Mouse (Mus musculus): ENCODE data around the gene Tmem44. TPM values are rescaled to one million over a fixed set of nuclear protein-coding genes. Genes with fewer than 3 reads are reported as not detected.
A peak's percentile ranks its signal among the peaks of the same experiment; 100 is the strongest.

Gene Tmem44
- polyA plus RNA-seq, 1 experiment from 2014 or later = 76.4 TPM

- H3K9ac ChIP-seq = no peak overlapping the region
- H3K4me2 ChIP-seq (replicated peaks) = no peak overlapping the region
- WGBS = 91% methylated on average over 4 of the region's 4 CpGs
- ATAC-seq (ENCODE audit: low FRiP score) (no peak), DNase-seq (ENCODE audit: low spot score) (no peak)
- H3K27ac ChIP-seq = no peak overlapping the region
- H3K36me3 ChIP-seq (replicated peaks; ENCODE audit: control insufficient read depth, insufficient read depth) = peaks cover 83% of the 10 kb centered on the region
- 0 out of 2 replicates have a peak, but pooled peaks cover 3% of the 10 kb centered on the region for H3K9me3 ChIP-seq (ENCODE audit: control insufficient read depth, low read length)
- no peaks in the 10 kb centered on the region for H3K4me1 ChIP-seq (replicated peaks; ENCODE audit: control insufficient read depth, insufficient read depth, low read length)
- H3K4me3 ChIP-seq (replicated peaks; ENCODE audit: low read length) = no peak overlapping the region
- no peaks in the 10 kb centered on the region for H3K27me3 ChIP-seq (ENCODE audit: control insufficient read depth, insufficient read depth, low read length)
These were observed 10.0 kb upstream of the Tmem44 start for GRCm38 (mm10) chr16:30560601-30561000.

DNA sequence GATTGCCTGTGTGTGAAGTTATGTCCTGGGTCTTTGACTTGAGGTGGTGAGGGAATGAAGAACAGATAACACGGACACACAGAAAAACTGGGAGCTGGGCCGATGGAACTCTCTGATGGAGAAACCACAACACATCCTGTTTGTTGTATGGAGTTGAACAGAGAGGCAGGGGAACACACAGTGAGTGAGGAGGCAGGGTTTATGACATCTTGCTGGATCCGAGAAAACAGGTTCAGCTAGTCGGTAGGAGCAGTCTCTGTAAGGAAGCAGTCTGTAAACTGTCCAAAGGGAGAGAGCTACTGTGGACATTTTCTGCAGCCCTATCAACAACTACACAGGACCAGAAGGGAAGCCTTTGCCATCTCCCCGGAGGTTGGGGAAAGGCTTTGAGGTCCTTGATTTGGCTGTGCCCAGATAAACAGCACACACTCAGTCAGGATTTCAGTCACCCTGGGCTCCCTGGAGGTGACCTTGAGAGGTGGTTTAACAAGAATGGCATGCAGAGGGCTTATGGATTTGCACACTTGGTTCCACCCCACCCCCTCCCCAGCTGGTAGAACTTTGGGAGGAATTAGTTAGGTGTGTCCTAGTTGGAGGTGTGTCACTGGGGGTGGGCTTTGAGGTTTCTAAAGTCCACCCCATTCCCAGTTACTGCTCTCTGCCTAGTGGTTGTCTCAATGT is 8.8 kb upstream of the Tmem44 start:
- 92% methylated on average over 5 of the region's 5 CpGs for WGBS
- H3K4me1 ChIP-seq (replicated peaks; ENCODE audit: control insufficient read depth, insufficient read depth, low read length) = no peaks in the 10 kb centered on the region
- DNase-seq (ENCODE audit: low spot score) (no peak), ATAC-seq (ENCODE audit: low FRiP score) (no peak)
- H3K36me3 ChIP-seq (replicated peaks; ENCODE audit: control insufficient read depth, insufficient read depth) = peaks cover 71% of the 10 kb centered on the region
- peaks cover 11% of the 10 kb centered on the region; the same call in 1 of the 2 replicates for H3K9me3 ChIP-seq (ENCODE audit: control insufficient read depth, low read length)
- no peak overlapping the region for H3K27ac ChIP-seq
- H3K4me2 ChIP-seq (replicated peaks) = no peak overlapping the region
- H3K4me3 ChIP-seq (replicated peaks; ENCODE audit: low read length) = no peak overlapping the region
- no peaks in the 10 kb centered on the region for H3K27me3 ChIP-seq (ENCODE audit: control insufficient read depth, insufficient read depth, low read length)
- H3K9ac ChIP-seq = no peak overlapping the region

DNA sequence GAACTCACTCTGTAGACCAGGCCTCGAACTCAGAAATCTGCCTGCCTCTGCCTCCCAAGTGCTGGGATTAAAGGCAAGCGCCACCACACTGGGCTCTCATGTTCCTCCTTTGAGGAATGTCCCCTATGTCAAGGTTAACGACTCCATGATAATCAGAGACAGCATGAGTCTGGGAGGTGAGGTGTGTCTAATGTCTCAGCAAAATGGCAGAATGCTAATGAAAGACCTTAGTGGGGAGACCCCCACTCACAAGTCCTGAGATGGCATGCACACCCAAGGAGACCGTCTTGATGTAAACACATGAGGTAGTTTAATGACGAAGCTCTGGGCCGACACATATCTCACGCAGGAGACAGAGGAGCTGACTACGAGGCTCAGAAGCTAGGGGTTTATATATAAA is 3.5 kb upstream of the Tmem44 start:
- no peak overlapping the region for H3K27ac ChIP-seq
- H3K9me3 ChIP-seq (ENCODE audit: control insufficient read depth, low read length) = peaks cover 11% of the 10 kb centered on the region; the same call in 1 of the 2 replicates
- no peak overlapping the region for H3K4me2 ChIP-seq (replicated peaks)
- peaks cover 7% of the 10 kb centered on the region for H3K4me1 ChIP-seq (replicated peaks; ENCODE audit: control insufficient read depth, insufficient read depth, low read length)
- H3K27me3 ChIP-seq (ENCODE audit: control insufficient read depth, insufficient read depth, low read length) = no peaks in the 10 kb centered on the region
- H3K4me3 ChIP-seq (replicated peaks; ENCODE audit: low read length) = no peak overlapping the region
- peaks cover 19% of the 10 kb centered on the region for H3K36me3 ChIP-seq (replicated peaks; ENCODE audit: control insufficient read depth, insufficient read depth)
- no peak overlapping the region for H3K9ac ChIP-seq
- DNase-seq (ENCODE audit: low spot score) = no peak
- no peak for ATAC-seq (ENCODE audit: low FRiP score)
- WGBS = 96% methylated on average over 8 of the region's 8 CpGs

GRCm38 (mm10) chr16:30552621-30553338 is 2.1 kb upstream of the Tmem44 start:
- 27% methylated on average over 11 of the region's 11 CpGs for WGBS
- peak overlapping the region; percentile 77 for H3K27ac ChIP-seq
- H3K4me1 ChIP-seq (replicated peaks; ENCODE audit: control insufficient read depth, insufficient read depth, low read length) = peaks cover 18% of the 10 kb centered on the region
- no peak overlapping the region for H3K4me3 ChIP-seq (replicated peaks; ENCODE audit: low read length)
- DNase-seq (ENCODE audit: low spot score) = peak; percentile 74
- peak overlapping the region; percentile 17 for H3K4me2 ChIP-seq (replicated peaks)
- no peak overlapping the region for H3K9ac ChIP-seq
- H3K27me3 ChIP-seq (ENCODE audit: control insufficient read depth, insufficient read depth, low read length) = no peaks in the 10 kb centered on the region
- peaks cover 11% of the 10 kb centered on the region; the same call in 1 of the 2 replicates for H3K9me3 ChIP-seq (ENCODE audit: control insufficient read depth, low read length)
- peaks cover 8% of the 10 kb centered on the region for H3K36me3 ChIP-seq (replicated peaks; ENCODE audit: control insufficient read depth, insufficient read depth)
- peak; percentile 44; the same call in 1 of the 2 replicates for ATAC-seq (ENCODE audit: low FRiP score)

GRCm38 (mm10) chr16:30549966-30550747 is 485 bp downstream of the Tmem44 start:
- under 1% methylated on average over 62 of the region's 63 CpGs for WGBS
- DNase-seq (ENCODE audit: low spot score) = peak; percentile 82
- Histone ChIP-seq H3K4me2 (replicated peaks) (peak overlapping the region; percentile 67), H3K4me3 (replicated peaks; ENCODE audit: low read length) (peak overlapping the region; percentile 80), H3K9ac (peak overlapping the region; percentile 95), H3K36me3 (replicated peaks; ENCODE audit: control insufficient read depth, insufficient read depth) (peaks cover 21% of the 10 kb centered on the region), H3K27me3 (ENCODE audit: control insufficient read depth, insufficient read depth, low read length) (no peaks in the 10 kb centered on the region), H3K4me1 (replicated peaks; ENCODE audit: control insufficient read depth, insufficient read depth, low read length) (peaks cover 19% of the 10 kb centered on the region), H3K9me3 (ENCODE audit: control insufficient read depth, low read length) (peaks cover 4% of the 10 kb centered on the region; the same call in 1 of the 2 replicates), H3K27ac (peak overlapping the region; percentile 88)
- ATAC-seq (ENCODE audit: low FRiP score) = peak; percentile 89

DNA sequence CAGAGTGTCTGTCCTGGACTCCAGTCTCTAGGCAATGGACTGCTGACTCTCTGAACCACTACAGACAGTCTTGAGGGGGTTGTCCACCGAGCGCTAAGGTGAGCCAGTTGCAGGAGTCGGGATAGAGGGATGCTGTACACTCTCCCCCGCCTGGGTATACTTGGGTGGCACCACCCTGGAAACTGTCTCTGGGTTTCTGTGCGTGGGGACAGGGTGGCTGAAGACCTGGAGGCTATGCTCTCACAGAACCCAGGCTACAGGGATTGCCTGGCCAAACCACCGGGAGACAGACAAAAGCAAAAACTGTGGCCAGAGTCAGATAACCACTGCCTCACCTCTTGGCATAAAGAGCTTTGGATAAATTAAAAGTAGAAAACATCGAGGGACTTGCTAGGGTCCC is 1.1 kb downstream of the Tmem44 start:
- peak overlapping the region; percentile 67 for H3K4me2 ChIP-seq (replicated peaks)
- H3K9ac ChIP-seq = peak overlapping the region; percentile 95
- no peaks in the 10 kb centered on the region for H3K9me3 ChIP-seq (ENCODE audit: control insufficient read depth, low read length)
- H3K27me3 ChIP-seq (ENCODE audit: control insufficient read depth, insufficient read depth, low read length) = no peaks in the 10 kb centered on the region
- no peak for ATAC-seq (ENCODE audit: low FRiP score)
- H3K27ac ChIP-seq = peak overlapping the region; percentile 88; the same call in 1 of the 2 replicates
- 82% methylated on average over 7 of the region's 7 CpGs for WGBS
- peak overlapping the region; percentile 80 for H3K4me3 ChIP-seq (replicated peaks; ENCODE audit: low read length)
- H3K4me1 ChIP-seq (replicated peaks; ENCODE audit: control insufficient read depth, insufficient read depth, low read length) = peaks cover 19% of the 10 kb centered on the region
- no peak for DNase-seq (ENCODE audit: low spot score)
- peaks cover 27% of the 10 kb centered on the region for H3K36me3 ChIP-seq (replicated peaks; ENCODE audit: control insufficient read depth, insufficient read depth)

GRCm38 (mm10) chr16:30548291-30548690 is 2.4 kb downstream of the Tmem44 start:
- Histone ChIP-seq H3K4me1 (replicated peaks; ENCODE audit: control insufficient read depth, insufficient read depth, low read length) (peaks cover 19% of the 10 kb centered on the region), H3K9me3 (ENCODE audit: control insufficient read depth, low read length) (no peaks in the 10 kb centered on the region), H3K4me3 (replicated peaks; ENCODE audit: low read length) (no peak overlapping the region), H3K27me3 (ENCODE audit: control insufficient read depth, insufficient read depth, low read length) (no peaks in the 10 kb centered on the region), H3K36me3 (replicated peaks; ENCODE audit: control insufficient read depth, insufficient read depth) (peaks cover 38% of the 10 kb centered on the region), H3K27ac (no peak overlapping the region), H3K4me2 (replicated peaks) (peak overlapping the region; percentile 67), H3K9ac (no peak overlapping the region)
- DNase-seq (ENCODE audit: low spot score) = no peak
- ATAC-seq (ENCODE audit: low FRiP score) = no peak
- 85% methylated on average over 5 of the region's 5 CpGs for WGBS

DNA sequence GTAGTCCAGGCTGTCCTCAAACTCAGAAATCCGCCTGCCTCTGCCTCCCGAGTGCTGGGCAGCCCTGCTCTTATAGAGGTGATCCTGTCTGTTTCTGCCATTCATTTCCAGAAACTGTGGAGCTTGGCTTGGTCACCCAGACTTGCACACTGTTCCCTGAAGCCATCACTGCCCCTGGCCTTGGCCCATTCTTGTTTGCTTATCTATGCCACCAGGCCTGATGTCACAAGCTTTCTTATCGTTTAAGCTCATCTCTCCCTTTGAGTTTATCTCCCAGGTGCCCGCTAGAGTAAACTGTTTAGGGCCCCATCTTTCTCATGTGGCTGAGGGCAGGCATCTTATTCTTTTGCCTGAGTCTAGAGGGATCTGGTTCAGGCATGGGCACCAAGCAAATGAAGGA is 5.9 kb downstream of the Tmem44 start:
- H3K9ac ChIP-seq = no peak overlapping the region
- H3K4me1 ChIP-seq (replicated peaks; ENCODE audit: control insufficient read depth, insufficient read depth, low read length) = peaks cover 18% of the 10 kb centered on the region
- WGBS = 91% methylated on average over 4 of the region's 4 CpGs
- no peak overlapping the region for H3K4me2 ChIP-seq (replicated peaks)
- H3K36me3 ChIP-seq (replicated peaks; ENCODE audit: control insufficient read depth, insufficient read depth) = peaks cover 59% of the 10 kb centered on the region
- H3K9me3 ChIP-seq (ENCODE audit: control insufficient read depth, low read length) = no peaks in the 10 kb centered on the region
- H3K4me3 ChIP-seq (replicated peaks; ENCODE audit: low read length) = no peak overlapping the region
- DNase-seq (ENCODE audit: low spot score) = no peak
- no peak overlapping the region for H3K27ac ChIP-seq
- no peak for ATAC-seq (ENCODE audit: low FRiP score)
- H3K27me3 ChIP-seq (ENCODE audit: control insufficient read depth, insufficient read depth, low read length) = no peaks in the 10 kb centered on the region

GRCm38 (mm10) chr16:30543386-30543785 is 7.3 kb downstream of the Tmem44 start:
- ATAC-seq (ENCODE audit: low FRiP score) = no peak
- no peak overlapping the region for H3K9ac ChIP-seq
- WGBS = 86% methylated on average over 9 of the region's 9 CpGs
- no peak overlapping the region for H3K4me3 ChIP-seq (replicated peaks; ENCODE audit: low read length)
- no peak overlapping the region for H3K4me2 ChIP-seq (replicated peaks)
- no peak for DNase-seq (ENCODE audit: low spot score)
- peaks cover 7% of the 10 kb centered on the region for H3K4me1 ChIP-seq (replicated peaks; ENCODE audit: control insufficient read depth, insufficient read depth, low read length)
- peaks cover 63% of the 10 kb centered on the region for H3K36me3 ChIP-seq (replicated peaks; ENCODE audit: control insufficient read depth, insufficient read depth)
- no peaks in the 10 kb centered on the region for H3K9me3 ChIP-seq (ENCODE audit: control insufficient read depth, low read length)
- no peaks in the 10 kb centered on the region for H3K27me3 ChIP-seq (ENCODE audit: control insufficient read depth, insufficient read depth, low read length)
- H3K27ac ChIP-seq = no peak overlapping the region

All from hindbrain, embryonic 14.5 days (tissue).